Mouse (Mus musculus) heart, embryonic 13.5 days (tissue): ENCODE data around the gene Slc13a4. TPM values are rescaled to one million over a fixed set of nuclear protein-coding genes. Genes with fewer than 3 reads are reported as not detected.

Experiments used
- ATAC-seq: fragments of 200-750 bp; cut with Nextera tagmentation; 2 replicates; pipeline ENCODE4 v1.8.0; 2017; ENCODE audit warnings: moderate TSS enrichment; ENCODE audit not compliant: insufficient number of reproducible peaks, low FRiP score, low TSS enrichment; ENCODE audit errors: extremely low read depth
- H3K27ac ChIP-seq: fragments of 300-500 bp; sonication (generic); replicated peaks from 2 replicates; pipeline ENCODE4 v1.5.1; 2015; ENCODE audit warnings: moderate library complexity, mild to moderate bottlenecking, inconsistent platforms
- H3K27me3 ChIP-seq: fragments of 300-500 bp; sonication (generic); replicated peaks from 2 replicates; pipeline ENCODE4 v1.6.1; 2015; ENCODE audit warnings: mild to moderate bottlenecking, inconsistent platforms
- H3K36me3 ChIP-seq: fragments of 300-500 bp; sonication (generic); 2 replicates; pipeline ENCODE4 v1.6.1; 2015; ENCODE audit warnings: mild to moderate bottlenecking, inconsistent platforms
- H3K4me1 ChIP-seq: fragments of 300-500 bp; sonication (generic); 2 replicates; pipeline ENCODE4 v1.6.1; 2015; ENCODE audit warnings: inconsistent platforms
- H3K4me2 ChIP-seq: fragments of 300-500 bp; sonication (generic); 2 replicates; pipeline ENCODE4 v1.6.1; 2015; ENCODE audit warnings: inconsistent platforms, mild to moderate bottlenecking, moderate library complexity
- H3K4me3 ChIP-seq: fragments of 300-500 bp; sonication (generic); 2 replicates; pipeline ENCODE4 v1.5.1; 2015; ENCODE audit warnings: moderate library complexity, mild to moderate bottlenecking, inconsistent platforms
- H3K9ac ChIP-seq: fragments of 300-500 bp; sonication (generic); 2 replicates; pipeline ENCODE4 v1.6.1; 2015; ENCODE audit warnings: inconsistent platforms, mild to moderate bottlenecking, moderate library complexity
- H3K9me3 ChIP-seq: fragments of 300-500 bp; sonication (generic); 2 replicates; pipeline ENCODE4 v1.6.1; 2016; ENCODE audit warnings: inconsistent platforms
- WGBS: fragments of 180-500 bp; shearing (Covaris S2); methylation state at CpG from one replicate; pipeline ENCODE4 v1.1.7; 2015; ENCODE audit warnings: mixed read lengths; 5-methylcytosine and 5-hydroxymethylcytosine counted together
- polyA plus RNA-seq: library from polyadenylated mRNA; unstranded; fragments of >200 nt; fragmentation: Nextera tagmentation; extraction: Ambion mirVana; gene quantifications from 2 replicates; pipeline ENCODE4 v1.2.1, GENCODE M21; 2015

Slc13a4 gene
- polyA plus RNA-seq, 1 experiment from 2014 or later: 1.3 TPM

- H3K4me2 ChIP-seq: no peak overlapping the region
- H3K9me3 ChIP-seq: no peaks in the 10 kb centered on the region
- 91% methylated on average over 4 of the region's 4 CpGs for WGBS
- no peak for ATAC-seq
- H3K4me3 ChIP-seq: no peak overlapping the region
- H3K4me1 ChIP-seq: no peaks in the 10 kb centered on the region
- H3K27ac ChIP-seq: no peak overlapping the region
- H3K9ac ChIP-seq: no peak overlapping the region
- H3K27me3 ChIP-seq: no peaks in the 10 kb centered on the region
- H3K36me3 ChIP-seq: peaks cover 83% of the 10 kb centered on the region
Observed at GRCm38 (mm10) chr6:35225696-35226095, 82.2 kb downstream of the Slc13a4 start.

Other genes with a start within 250 kb of the Slc13a4 start
- 15.5 and 20.1 TPM in 2 replicates for gene Cnot4, start 174.4 kb downstream of the Slc13a4 start, polyA plus RNA-seq
- 23.3 and 23.4 TPM in 2 replicates for gene Nup205, start 130.7 kb downstream of the Slc13a4 start, polyA plus RNA-seq
- gene Fam180a, start 18.0 kb upstream of the Slc13a4 start, polyA plus RNA-seq: 0.29 and 0.65 TPM in 2 replicates
- 89.4 and 95.1 TPM in 2 replicates for gene Mtpn, start 231.8 kb upstream of the Slc13a4 start, polyA plus RNA-seq